Mouse (Mus musculus): ENCODE results near the gene Zbtb16. TPM values are rescaled to one million over a fixed set of nuclear protein-coding genes. Genes with fewer than 3 reads are reported as not detected.

Zbtb16 gene
- polyA plus RNA-seq, 1 experiment, result 4.1 TPM

DNA sequence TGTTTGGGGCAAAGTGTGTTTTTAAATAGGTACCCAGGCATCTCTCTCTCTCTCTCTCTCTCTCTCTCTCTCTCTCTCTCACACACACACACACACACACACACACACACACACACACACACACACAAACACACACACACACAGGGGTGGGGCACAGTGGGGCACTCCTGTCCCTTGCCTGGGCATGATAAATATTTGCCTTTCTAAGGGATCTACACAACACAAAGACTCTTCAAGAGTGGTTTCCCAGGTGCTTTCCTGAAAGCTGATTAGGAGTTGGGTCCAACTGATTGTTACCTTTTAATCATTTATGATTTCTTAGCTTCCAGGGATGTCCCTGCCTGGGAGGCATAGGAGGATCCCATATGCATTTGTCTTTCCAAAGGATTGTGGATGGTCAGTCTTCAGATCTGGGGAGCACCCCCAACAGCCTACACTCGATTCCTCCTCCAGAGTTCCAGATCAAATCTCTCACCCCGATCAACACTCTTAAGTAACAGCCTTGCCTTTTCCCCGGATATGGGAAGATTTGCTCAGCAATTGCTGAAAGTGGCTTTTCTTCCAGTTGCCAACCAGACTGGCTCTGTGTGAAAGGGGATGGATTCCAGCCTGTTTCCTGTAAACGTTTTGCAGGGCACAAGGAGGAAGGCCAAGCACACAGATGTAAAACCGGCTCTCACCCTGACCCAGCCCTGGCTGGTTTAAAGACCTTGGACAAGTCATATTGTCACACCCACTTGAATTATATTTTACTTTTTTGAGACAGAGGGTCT, 90.5 kb downstream of the Zbtb16 start:
- no peaks in the 10 kb centered on the region for H3K36me3 ChIP-seq (ENCODE audit: control insufficient read depth, insufficient read depth, low read length)
- 84% methylated on average over 5 of the region's 5 CpGs for WGBS
- H3K4me3 ChIP-seq (ENCODE audit: control insufficient read depth, insufficient read depth, low read length), result no peak overlapping the region

GRCm38 (mm10) chr9:48744916-48745315, 91.1 kb downstream of the Zbtb16 start:
- Histone ChIP-seq H3K27me3 (ENCODE audit: control insufficient read depth, insufficient read depth, low read length) (no peaks in the 10 kb centered on the region), H3K27ac (ENCODE audit: control insufficient read depth, insufficient read depth, low read length) (no peak overlapping the region), H3K4me3 (ENCODE audit: control insufficient read depth, insufficient read depth, low read length) (no peak overlapping the region), H3K36me3 (ENCODE audit: control insufficient read depth, insufficient read depth, low read length) (no peaks in the 10 kb centered on the region), H3K4me1 (replicated peaks; ENCODE audit: control insufficient read depth, insufficient read depth, low read length) (peaks cover 4% of the 10 kb centered on the region; the same call in 1 of the 2 replicates)
- TF ChIP-seq CTCF (IDR thresholded peaks at IDR 0.05; ENCODE audit: borderline replicate concordance, control insufficient read depth, extremely low read depth, insufficient read depth, low read length, poor library complexity) (no peak), POLR2A (IDR thresholded peaks at IDR 0.05; ENCODE audit: control insufficient read depth, extremely low read depth, insufficient read depth, low read length, poor library complexity) (no peak)
- 86% methylated on average over 13 of the region's 13 CpGs for WGBS
- no peak for DNase-seq

More for the DNA sequence above, 90.5 kb downstream of the Zbtb16 start:
- Histone ChIP-seq H3K4me1 (replicated peaks; ENCODE audit: control insufficient read depth, insufficient read depth, low read length) (no peaks in the 10 kb centered on the region), H3K27ac (ENCODE audit: control insufficient read depth, insufficient read depth, low read length) (no peak overlapping the region), H3K27me3 (ENCODE audit: control insufficient read depth, insufficient read depth, low read length) (no peaks in the 10 kb centered on the region)
- no peak for DNase-seq
- TF ChIP-seq CTCF (IDR thresholded peaks at IDR 0.05; ENCODE audit: borderline replicate concordance, control insufficient read depth, extremely low read depth, insufficient read depth, low read length, poor library complexity), result no peak

DNA sequence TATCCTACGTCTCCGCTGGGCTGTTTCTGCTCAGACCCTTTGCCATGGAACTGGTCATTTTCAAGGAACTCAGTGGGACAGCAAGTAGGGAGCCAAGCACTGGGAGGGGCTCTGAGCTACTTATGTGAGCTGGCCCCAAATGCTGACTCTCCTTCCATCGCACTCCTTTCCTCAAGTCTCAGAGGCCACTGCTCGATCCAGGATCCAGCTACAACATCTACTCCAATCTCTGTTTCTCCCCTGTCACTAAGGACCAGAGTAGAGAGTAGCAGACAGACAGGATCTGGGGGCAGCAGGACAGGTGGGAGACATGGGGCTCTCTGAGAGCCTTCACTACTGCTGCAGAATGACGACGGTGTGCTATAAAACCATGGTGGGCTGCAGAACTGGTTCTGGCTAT, 91.6 kb downstream of the Zbtb16 start:
- 92% methylated on average over 6 of the region's 6 CpGs for WGBS
- no peak for DNase-seq

GRCm38 (mm10) chr9:48743338-48744285, 92.4 kb downstream of the Zbtb16 start:
- Histone ChIP-seq H3K27me3 (ENCODE audit: control insufficient read depth, insufficient read depth, low read length) (no peaks in the 10 kb centered on the region), H3K4me1 (replicated peaks; ENCODE audit: control insufficient read depth, insufficient read depth, low read length) (peaks cover 4% of the 10 kb centered on the region; the same call in 1 of the 2 replicates), H3K4me3 (ENCODE audit: control insufficient read depth, insufficient read depth, low read length) (no peak overlapping the region), H3K27ac (ENCODE audit: control insufficient read depth, insufficient read depth, low read length) (no peak overlapping the region), H3K36me3 (ENCODE audit: control insufficient read depth, insufficient read depth, low read length) (no peaks in the 10 kb centered on the region)
- WGBS, result 97% methylated on average over 11 of the region's 11 CpGs
- DNase-seq, result no peak
- TF ChIP-seq CTCF (IDR thresholded peaks at IDR 0.05; ENCODE audit: borderline replicate concordance, control insufficient read depth, extremely low read depth, insufficient read depth, low read length, poor library complexity), result no peak

More for the DNA sequence above, 91.6 kb downstream of the Zbtb16 start:
- Histone ChIP-seq H3K4me3 (ENCODE audit: control insufficient read depth, insufficient read depth, low read length) (no peak overlapping the region), H3K27me3 (ENCODE audit: control insufficient read depth, insufficient read depth, low read length) (no peaks in the 10 kb centered on the region), H3K36me3 (ENCODE audit: control insufficient read depth, insufficient read depth, low read length) (no peaks in the 10 kb centered on the region), H3K27ac (ENCODE audit: control insufficient read depth, insufficient read depth, low read length) (no peak overlapping the region), H3K4me1 (replicated peaks; ENCODE audit: control insufficient read depth, insufficient read depth, low read length) (peaks cover 4% of the 10 kb centered on the region; the same call in 1 of the 2 replicates)
- TF ChIP-seq POLR2A (IDR thresholded peaks at IDR 0.05; ENCODE audit: control insufficient read depth, extremely low read depth, insufficient read depth, low read length, poor library complexity) (no peak), CTCF (IDR thresholded peaks at IDR 0.05; ENCODE audit: borderline replicate concordance, control insufficient read depth, extremely low read depth, insufficient read depth, low read length, poor library complexity) (no peak)

DNA sequence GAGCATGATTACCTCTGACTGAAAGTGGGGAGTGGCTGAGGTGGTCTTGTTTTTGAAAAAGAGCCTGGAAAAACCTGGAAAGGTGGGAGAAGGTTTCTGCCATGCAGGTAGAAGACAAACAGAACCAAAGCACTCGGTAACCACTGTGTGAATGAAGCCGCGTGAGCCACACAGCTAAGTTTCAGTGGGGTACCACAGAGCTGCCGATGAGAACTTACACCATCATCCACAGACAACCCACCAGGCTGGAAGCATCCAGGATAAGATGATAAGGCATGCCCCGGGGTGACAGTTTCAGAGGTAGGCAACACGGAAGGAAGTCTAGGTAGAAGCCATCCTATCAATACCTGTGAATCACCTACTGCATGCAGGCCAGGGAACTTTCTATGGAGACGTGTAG, 93.9 kb downstream of the Zbtb16 start:
- TF ChIP-seq POLR2A (IDR thresholded peaks at IDR 0.05; ENCODE audit: control insufficient read depth, extremely low read depth, insufficient read depth, low read length, poor library complexity) (no peak), CTCF (IDR thresholded peaks at IDR 0.05; ENCODE audit: borderline replicate concordance, control insufficient read depth, extremely low read depth, insufficient read depth, low read length, poor library complexity) (no peak)
- H3K4me1 ChIP-seq (replicated peaks; ENCODE audit: control insufficient read depth, insufficient read depth, low read length), result peaks cover 4% of the 10 kb centered on the region; the same call in 1 of the 2 replicates
- H3K4me3 ChIP-seq (ENCODE audit: control insufficient read depth, insufficient read depth, low read length), result no peak overlapping the region
- H3K27ac ChIP-seq (ENCODE audit: control insufficient read depth, insufficient read depth, low read length), result no peak overlapping the region
- WGBS, result 96% methylated on average over 7 of the region's 7 CpGs
- no peak for DNase-seq
- no peaks in the 10 kb centered on the region for H3K36me3 ChIP-seq (ENCODE audit: control insufficient read depth, insufficient read depth, low read length)
- no peaks in the 10 kb centered on the region for H3K27me3 ChIP-seq (ENCODE audit: control insufficient read depth, insufficient read depth, low read length)

GRCm38 (mm10) chr9:48741433-48742077, 94.5 kb downstream of the Zbtb16 start:
- TF ChIP-seq POLR2A (IDR thresholded peaks at IDR 0.05; ENCODE audit: control insufficient read depth, extremely low read depth, insufficient read depth, low read length, poor library complexity) (no peak), CTCF (IDR thresholded peaks at IDR 0.05; ENCODE audit: borderline replicate concordance, control insufficient read depth, extremely low read depth, insufficient read depth, low read length, poor library complexity) (no peak)
- 98% methylated on average over 14 of the region's 14 CpGs for WGBS
- H3K36me3 ChIP-seq (ENCODE audit: control insufficient read depth, insufficient read depth, low read length), result no peaks in the 10 kb centered on the region
- H3K4me3 ChIP-seq (ENCODE audit: control insufficient read depth, insufficient read depth, low read length), result no peak overlapping the region
- H3K27me3 ChIP-seq (ENCODE audit: control insufficient read depth, insufficient read depth, low read length), result no peaks in the 10 kb centered on the region
- no peak overlapping the region for H3K27ac ChIP-seq (ENCODE audit: control insufficient read depth, insufficient read depth, low read length)
- H3K4me1 ChIP-seq (replicated peaks; ENCODE audit: control insufficient read depth, insufficient read depth, low read length), result peaks cover 4% of the 10 kb centered on the region; the same call in 1 of the 2 replicates
- DNase-seq, result no peak

All from thymus, adult 2 months (tissue).